Mouse (Mus musculus) large intestine, adult 2 months (tissue): ENCODE measurements around the gene Tbxas1. TPM values are rescaled to one million over a fixed set of nuclear protein-coding genes. Genes with fewer than 3 reads are reported as not detected.

ENCODE experiments used
- polyA plus RNA-seq: library from polyadenylated mRNA; depleted of rRNA; stranded (reverse); fragments of >200 nt; gene quantifications from 2 replicates; pipeline ENCODE4 v1.2.3, GENCODE M21; 2012; rRNA removed

Gene Tbxas1
- polyA plus RNA-seq, 1 experiment = 3.0 TPM

Other genes starting within 250 kb of the Tbxas1 start
- gene Klrg2, start 238.2 kb upstream of the Tbxas1 start, polyA plus RNA-seq = 0.19 and 0.26 TPM in 2 replicates
- 0.66 TPM in 2 replicates for gene Clec2l, start 212.3 kb upstream of the Tbxas1 start, polyA plus RNA-seq
- gene Hipk2, start 761 bp downstream of the Tbxas1 start, polyA plus RNA-seq = 12.3 and 30.1 TPM in 2 replicates
- gene Parp12, start 242.9 kb downstream of the Tbxas1 start, polyA plus RNA-seq = 49.0 and 71.5 TPM in 2 replicates